9 mouse cellular contexts compared by ENCODE assay signal in genomic region chr10:59503433-59504210, GRCm38 (mm10).
DNase-seq lines count a peak whose midpoint lies in the region; ATAC-seq lines count a peak whose summit lies in the region.
"Had no signal": no experiment of that assay in that cellular context is flagged by ENCODE, and none has a peak within 500 bp of the region (broad histone marks: within the 10 kb centered on the region; RNA-seq: fewer than 3 reads in every experiment).

No protein-coding gene starts in this region.

- 0 out of 2 replicates have a peak overlapping the region, but pooled peaks have one; percentile 16 for H3K9ac ChIP-seq in forebrain, embryonic 11.5 days (ENCODE audit: low read length)
- H3K9ac ChIP-seq in heart, embryonic 14.5 days (ENCODE audit: low read length), result 0 out of 2 replicates have a peak overlapping the region, but pooled peaks have one; percentile 2
- H3K9ac ChIP-seq in kidney, embryonic 15.5 days, result no peak overlapping the region
- no peak overlapping the region for H3K9ac ChIP-seq in limb, embryonic 15.5 days
- H3K9ac ChIP-seq in midbrain, embryonic 16.5 days (ENCODE audit: low read depth, low read length), result no peak overlapping the region

- no peaks in the 10 kb centered on the region for H3K9me3 ChIP-seq in forebrain, embryonic 11.5 days (ENCODE audit: control insufficient read depth, low read length)
- no peaks in the 10 kb centered on the region for H3K9me3 ChIP-seq in heart, embryonic 14.5 days (ENCODE audit: control insufficient read depth, low read length)
- H3K9me3 ChIP-seq in kidney, embryonic 15.5 days (replicated peaks), result no peaks in the 10 kb centered on the region
- no peaks in the 10 kb centered on the region for H3K9me3 ChIP-seq in limb, embryonic 15.5 days
- H3K9me3 ChIP-seq in midbrain, embryonic 16.5 days (replicated peaks; ENCODE audit: control insufficient read depth, low read length, poor library complexity, severe bottlenecking), result no peaks in the 10 kb centered on the region

- H3K4me3 ChIP-seq in forebrain, embryonic 11.5 days (ENCODE audit: low read depth, low read length), result 0 out of 2 replicates have a peak overlapping the region, but pooled peaks have one; percentile 5
- peak overlapping the region; percentile 10 to 37; a peak in 3 of 4 replicates for H3K4me3 ChIP-seq in heart, embryonic 14.5 days (ENCODE audit: control insufficient read depth in 1 of 2, insufficient read depth in 1 of 2, low read depth in 1 of 2, low read length in 2 of 2)
- peak overlapping the region; percentile 28 for H3K4me3 ChIP-seq in kidney, embryonic 15.5 days (replicated peaks)
- H3K4me3 ChIP-seq in limb, embryonic 15.5 days, result peak overlapping the region; percentile 21
- H3K4me3 ChIP-seq in midbrain, embryonic 16.5 days (ENCODE audit: low read depth, low read length), result peak overlapping the region; percentile 0; the same call in 1 of the 2 replicates

- H3K4me2 ChIP-seq in forebrain, embryonic 11.5 days (ENCODE audit: low read depth, low read length, severe bottlenecking), result no peak overlapping the region
- H3K4me2 ChIP-seq in heart, embryonic 14.5 days (ENCODE audit: low read length), result peak overlapping the region; percentile 43
- H3K4me2 ChIP-seq in kidney, embryonic 15.5 days, result peak overlapping the region; percentile 59
- H3K4me2 ChIP-seq in limb, embryonic 15.5 days, result peak overlapping the region; percentile 44
- peak overlapping the region; percentile 44 for H3K4me2 ChIP-seq in midbrain, embryonic 16.5 days (ENCODE audit: low read length)

- peak; percentile 33 for DNase-seq in ES-CJ7 (ENCODE audit: low read depth, low spot score)
- peak; percentile 57 for DNase-seq in forebrain, embryonic 11.5 days (ENCODE audit: low spot score)
- DNase-seq in thymus, adult 18-20 months, result no peak
- no peak for DNase-seq in urinary bladder, postnatal 10 days (ENCODE audit: low spot score)

- ATAC-seq in forebrain, embryonic 11.5 days (replicated peaks; ENCODE audit: low FRiP score), result no peak
- 0 out of 2 replicates have a peak, but pooled peaks have one; percentile 35 for ATAC-seq in heart, embryonic 14.5 days (ENCODE audit: insufficient number of reproducible peaks, insufficient read depth, low FRiP score, low read depth)
- peak; percentile 64 for ATAC-seq in kidney, embryonic 15.5 days (replicated peaks; ENCODE audit: low FRiP score)
- ATAC-seq in limb, embryonic 15.5 days (ENCODE audit: insufficient number of reproducible peaks, low FRiP score, low TSS enrichment, low read depth), result no peak; the same call in 1 of the 2 replicates
- peak; percentile 70 for ATAC-seq in midbrain, embryonic 16.5 days
- ATAC-seq: Patski had no signal

- H3K27ac ChIP-seq in forebrain, embryonic 11.5 days (ENCODE audit: low read depth, low read length), result no peak overlapping the region
- H3K27ac ChIP-seq in heart, embryonic 14.5 days (replicated peaks in 1 of 2; ENCODE audit: control insufficient read depth in 1 of 2, insufficient read depth in 1 of 2, low read depth in 2 of 2, low read length in 2 of 2), result peak overlapping the region in 1 of 2 experiments; percentile 19; a peak in 1 of 4 replicates
- H3K27ac ChIP-seq in kidney, embryonic 15.5 days, result 0 out of 2 replicates have a peak overlapping the region, but pooled peaks have one; percentile 30
- no peak overlapping the region for H3K27ac ChIP-seq in limb, embryonic 15.5 days
- H3K27ac ChIP-seq in midbrain, embryonic 16.5 days (ENCODE audit: low read length), result no peak overlapping the region

- WGBS in forebrain, embryonic 11.5 days, result 52% methylated on average over 31 of the region's 31 CpGs
- 58% methylated on average over 31 of the region's 31 CpGs for WGBS in heart, embryonic 14.5 days
- WGBS in kidney, embryonic 15.5 days, result 35% methylated on average over 31 of the region's 31 CpGs
- WGBS in limb, embryonic 15.5 days, result 46% methylated on average over 31 of the region's 31 CpGs
- 52% methylated on average over 31 of the region's 31 CpGs for WGBS in midbrain, embryonic 16.5 days

- H3K27me3 ChIP-seq in forebrain, embryonic 11.5 days (ENCODE audit: control insufficient read depth, insufficient read depth, low read length), result no peaks in the 10 kb centered on the region
- H3K27me3 ChIP-seq in heart, embryonic 14.5 days (ENCODE audit: control insufficient read depth, insufficient read depth, low read length), result no peaks in the 10 kb centered on the region
- H3K27me3 ChIP-seq in kidney, embryonic 15.5 days, result no peaks in the 10 kb centered on the region
- no peaks in the 10 kb centered on the region for H3K27me3 ChIP-seq in limb, embryonic 15.5 days
- H3K27me3 ChIP-seq in midbrain, embryonic 16.5 days (ENCODE audit: control insufficient read depth, insufficient read depth, low read depth, low read length), result no peaks in the 10 kb centered on the region
- H3K27me3 ChIP-seq: Patski had no signal

- H3K36me3 ChIP-seq in forebrain, embryonic 11.5 days (ENCODE audit: control insufficient read depth, insufficient read depth, low read length), result no peaks in the 10 kb centered on the region
- H3K36me3 ChIP-seq in heart, embryonic 14.5 days (ENCODE audit: control insufficient read depth, insufficient read depth, low read length), result no peaks in the 10 kb centered on the region
- no peaks in the 10 kb centered on the region for H3K36me3 ChIP-seq in kidney, embryonic 15.5 days
- H3K36me3 ChIP-seq in limb, embryonic 15.5 days, result no peaks in the 10 kb centered on the region; the same call in 1 of the 2 replicates
- no peaks in the 10 kb centered on the region for H3K36me3 ChIP-seq in midbrain, embryonic 16.5 days (ENCODE audit: control insufficient read depth, insufficient read depth, low read length)

- no peaks in the 10 kb centered on the region for H3K4me1 ChIP-seq in forebrain, embryonic 11.5 days (replicated peaks; ENCODE audit: control insufficient read depth, insufficient read depth, low read length)
- H3K4me1 ChIP-seq in heart, embryonic 14.5 days (ENCODE audit: control insufficient read depth in 2 of 2, insufficient read depth in 2 of 2, low read length in 2 of 2), result peaks cover 9 to 12% of the 10 kb centered on the region in 2 experiments; a peak in 3 of 4 replicates
- peaks cover 35% of the 10 kb centered on the region for H3K4me1 ChIP-seq in kidney, embryonic 15.5 days
- peaks cover 21% of the 10 kb centered on the region for H3K4me1 ChIP-seq in limb, embryonic 15.5 days
- H3K4me1 ChIP-seq in midbrain, embryonic 16.5 days (ENCODE audit: control insufficient read depth, insufficient read depth, low read length), result peaks cover 3% of the 10 kb centered on the region

Comparison
In these comparisons a context has a peak if more than half of its experiments do, and no peak if none do; other contexts are left out.
1. DNase-seq: peak in ES-CJ7 (single experiment) and forebrain, embryonic 11.5 days (single experiment); none in thymus, adult 18-20 months (0 of 2) and urinary bladder, postnatal 10 days (single experiment).
2. ATAC-seq: peak in heart, embryonic 14.5 days (single experiment), kidney, embryonic 15.5 days (single experiment) and midbrain, embryonic 16.5 days (single experiment); none in forebrain, embryonic 11.5 days (single experiment) and limb, embryonic 15.5 days (single experiment).
3. H3K9ac ChIP-seq: peak in forebrain, embryonic 11.5 days (single experiment) and heart, embryonic 14.5 days (single experiment); none in kidney, embryonic 15.5 days (single experiment), limb, embryonic 15.5 days (single experiment) and midbrain, embryonic 16.5 days (single experiment).
4. Peak in every context shown above with its lines, with median percentiles within 50 percentile points of each other: H3K4me3 ChIP-seq.